Mouse (Mus musculus): ENCODE measurements at regions not wholly inside any gene's neighbourhood (a gene's known extent, or its start where the extent isn't known, plus 50 kb on each side); places are given as distances from the start of the nearest gene placed in this dataset.

GRCm38 (mm10) chr15:93874206-93874605 lies 278.5 kb upstream of the Prickle1 start:
- TF ChIP-seq CTCF (conservative IDR thresholded peaks at IDR 0.05; ENCODE audit: low read length), result no peak
- no peak for TF ChIP-seq POU5F1 (IDR thresholded peaks at IDR 0.05; ENCODE audit: borderline replicate concordance, low read length)
- no peak for TF ChIP-seq NANOG (IDR thresholded peaks at IDR 0.05; ENCODE audit: borderline replicate concordance, low read length)

Data from E14TG2a.4 (cell line).